Mouse (Mus musculus): Measurements from ENCODE around the gene Lsm7.

DNA sequence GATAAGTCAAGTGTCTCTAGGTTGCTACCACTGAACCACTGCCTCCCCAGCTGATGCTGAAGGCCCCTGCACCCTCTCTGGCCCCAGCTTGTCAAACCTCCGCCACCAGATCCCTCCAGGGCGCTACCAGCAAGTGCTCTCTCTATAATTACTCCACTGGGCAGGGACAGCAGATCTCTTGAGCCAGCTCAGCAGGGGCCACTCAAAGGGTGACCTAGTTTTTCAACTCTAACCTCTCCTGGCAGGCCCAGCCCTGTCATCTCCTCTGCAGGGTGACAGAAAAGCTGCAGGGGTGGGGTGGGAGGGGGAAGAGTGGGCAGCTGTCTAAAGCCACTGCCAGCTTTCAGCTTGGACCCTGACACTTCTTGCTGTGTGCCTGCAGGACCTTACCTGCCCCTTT lies 17.2 kb downstream of the Lsm7 start:
- TF ChIP-seq CTCF (IDR thresholded peaks at IDR 0.05; ENCODE audit: low read depth, low read length) = no peak
- TF ChIP-seq POLR2A (IDR thresholded peaks at IDR 0.05; ENCODE audit: insufficient read depth, low read length) = no peak

Measured in ES-Bruce4 (cell line).